13 mouse cellular contexts compared by ENCODE assay signal in the genomic region with DNA sequence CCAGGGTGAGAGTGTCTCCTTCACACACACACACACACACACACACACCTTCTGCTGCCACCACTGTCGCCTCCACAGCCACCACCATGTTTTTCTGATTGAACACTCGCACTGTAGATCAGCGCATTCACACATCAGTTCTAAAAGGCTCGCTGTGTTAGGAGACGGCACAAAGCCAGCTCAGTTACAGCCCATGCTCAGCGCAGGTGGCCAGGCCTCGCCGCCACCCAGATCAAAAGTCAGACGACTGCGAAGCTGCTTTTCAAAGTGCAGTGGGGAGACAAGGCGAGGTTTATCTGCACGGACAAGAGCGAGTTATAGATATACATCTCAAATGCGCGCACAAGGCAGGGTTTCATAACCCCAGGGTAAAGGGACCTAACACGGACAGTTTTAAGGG.
DNase-seq lines count a peak whose midpoint lies in the region; ATAC-seq and TF ChIP-seq lines count a peak whose summit lies in the region.
"Had no signal": no experiment of that assay in that cellular context is flagged by ENCODE, and none has a peak within 500 bp of the region (broad histone marks: within the 10 kb centered on the region; RNA-seq: fewer than 3 reads in every experiment).

No protein-coding gene starts in this region.

- H3K27ac ChIP-seq in hindbrain, embryonic 12.5 days = no peak overlapping the region
- H3K27ac ChIP-seq in hindbrain, embryonic 16.5 days (ENCODE audit: low read depth, low read length) = no peak overlapping the region
- H3K27ac ChIP-seq in limb, embryonic 11.5 days (replicated peaks; ENCODE audit: low read depth, low read length) = peak overlapping the region; percentile 48; the same call in 1 of the 2 replicates
- H3K27ac ChIP-seq: neural tube, embryonic 12.5 days had no signal

- WGBS in hindbrain, embryonic 12.5 days = 82% methylated on average over 16 of the region's 16 CpGs
- 83% methylated on average over 16 of the region's 16 CpGs for WGBS in hindbrain, embryonic 16.5 days
- whole genome bisulfite sequencing in limb, embryonic 11.5 days = 54% methylated on average over 16 of the region's 16 CpGs

- no peak for TF ChIP-seq CTCF in G1E (IDR thresholded peaks at IDR 0.05; ENCODE audit: low read depth, low read length)

- DNase-seq in G1E (ENCODE audit: low spot score) = peak; percentile 46
- peak; percentile 62 for DNase-seq in kidney, adult 18-20 months
- no peak for DNase-seq in limb, embryonic 11.5 days (ENCODE audit: low spot score)
- no peak for DNase-seq in testis, postnatal 14 days (ENCODE audit: low spot score)
- no peak for DNase-seq in ovary, postnatal 14 days (ENCODE audit: low spot score)
- no peak for DNase-seq in cerebellum, postnatal 10 days
- DNase-seq: cerebellum, postnatal 14 days; heart, postnatal 10 days; lung, adult 18-20 months had no signal

- H3K9ac ChIP-seq in hindbrain, embryonic 12.5 days = 0 out of 2 replicates have a peak overlapping the region, but pooled peaks have one; percentile 38
- no peak overlapping the region for H3K9ac ChIP-seq in hindbrain, embryonic 16.5 days (ENCODE audit: low read depth, low read length)
- H3K9ac ChIP-seq in limb, embryonic 11.5 days (ENCODE audit: low read length) = no peak overlapping the region
- H3K9ac ChIP-seq: neural tube, embryonic 12.5 days had no signal

- H3K9me3 ChIP-seq in hindbrain, embryonic 12.5 days (replicated peaks) = no peaks in the 10 kb centered on the region
- H3K9me3 ChIP-seq in hindbrain, embryonic 16.5 days (ENCODE audit: control insufficient read depth, low read length) = no peaks in the 10 kb centered on the region
- no peaks in the 10 kb centered on the region for H3K9me3 ChIP-seq in G1E (replicated peaks)
- no peaks in the 10 kb centered on the region for H3K9me3 ChIP-seq in limb, embryonic 11.5 days (ENCODE audit: control insufficient read depth, low read length)
- H3K9me3 ChIP-seq: megakaryocyte, embryonic 14.5 days; neural tube, embryonic 12.5 days had no signal

- 0 out of 2 replicates have a peak, but pooled peaks cover 3% of the 10 kb centered on the region for H3K4me1 ChIP-seq in hindbrain, embryonic 12.5 days
- H3K4me1 ChIP-seq in hindbrain, embryonic 16.5 days (ENCODE audit: control insufficient read depth, insufficient read depth, low read depth, low read length) = no peaks in the 10 kb centered on the region
- peaks cover 24% of the 10 kb centered on the region for H3K4me1 ChIP-seq in G1E (ENCODE audit: insufficient read depth, low read depth, low read length)
- peaks cover 12% of the 10 kb centered on the region for H3K4me1 ChIP-seq in limb, embryonic 11.5 days (ENCODE audit: control insufficient read depth, insufficient read depth, low read length)
- H3K4me1 ChIP-seq: megakaryocyte, embryonic 14.5 days; neural tube, embryonic 12.5 days had no signal

- 0 out of 2 replicates have a peak, but pooled peaks cover 5% of the 10 kb centered on the region for H3K36me3 ChIP-seq in hindbrain, embryonic 12.5 days
- H3K36me3 ChIP-seq in hindbrain, embryonic 16.5 days (ENCODE audit: control insufficient read depth, insufficient read depth, low read length) = peaks cover 2% of the 10 kb centered on the region; the same call in 1 of the 2 replicates
- H3K36me3 ChIP-seq in G1E (replicated peaks) = peaks cover 62% of the 10 kb centered on the region
- H3K36me3 ChIP-seq in limb, embryonic 11.5 days (ENCODE audit: control insufficient read depth, insufficient read depth, low read length) = no peaks in the 10 kb centered on the region
- H3K36me3 ChIP-seq: neural tube, embryonic 12.5 days had no signal

- no peak overlapping the region for H3K4me2 ChIP-seq in hindbrain, embryonic 12.5 days (replicated peaks)
- H3K4me2 ChIP-seq in hindbrain, embryonic 16.5 days (ENCODE audit: low read length) = no peak overlapping the region
- no peak overlapping the region for H3K4me2 ChIP-seq in limb, embryonic 11.5 days (ENCODE audit: low read depth, severe bottlenecking)
- H3K4me2 ChIP-seq: neural tube, embryonic 12.5 days had no signal

- no peak for ATAC-seq in hindbrain, embryonic 12.5 days (ENCODE audit: low FRiP score)
- no peak for ATAC-seq in hindbrain, embryonic 16.5 days
- ATAC-seq in G1E (ENCODE audit: extremely low read depth, insufficient number of reproducible peaks, low FRiP score, poor library complexity, severe bottlenecking) = peak; percentile 76
- no peak for ATAC-seq in limb, embryonic 11.5 days (ENCODE audit: insufficient number of reproducible peaks, low FRiP score, low TSS enrichment, low read depth)

- H3K4me3 ChIP-seq in hindbrain, embryonic 12.5 days = no peak overlapping the region
- H3K4me3 ChIP-seq in hindbrain, embryonic 16.5 days (ENCODE audit: low read length) = no peak overlapping the region
- peak overlapping the region; percentile 57; the same call in 1 of the 2 replicates for H3K4me3 ChIP-seq in G1E (ENCODE audit: low read depth, low read length)
- no peak overlapping the region for H3K4me3 ChIP-seq in limb, embryonic 11.5 days (ENCODE audit: low read depth, low read length)
- H3K4me3 ChIP-seq: megakaryocyte, embryonic 14.5 days; neural tube, embryonic 12.5 days had no signal

- H3K27me3 ChIP-seq in hindbrain, embryonic 12.5 days = no peaks in the 10 kb centered on the region
- H3K27me3 ChIP-seq in hindbrain, embryonic 16.5 days (replicated peaks; ENCODE audit: control insufficient read depth, insufficient read depth, low read length) = peaks cover 2% of the 10 kb centered on the region; the same call in 1 of the 2 replicates
- no peaks in the 10 kb centered on the region for H3K27me3 ChIP-seq in G1E (ENCODE audit: insufficient read depth, low read length)
- no peaks in the 10 kb centered on the region for H3K27me3 ChIP-seq in limb, embryonic 11.5 days (ENCODE audit: control insufficient read depth, insufficient read depth, low read length)
- H3K27me3 ChIP-seq: megakaryocyte, embryonic 14.5 days; neural tube, embryonic 12.5 days had no signal

Comparison
In these comparisons a context has a peak if more than half of its experiments do, and no peak if none do; other contexts are left out.
1. DNase-seq: peak in G1E (single experiment) and kidney, adult 18-20 months (single experiment); none in limb, embryonic 11.5 days (single experiment), testis, postnatal 14 days (single experiment), ovary, postnatal 14 days (single experiment) and cerebellum, postnatal 10 days (0 of 2).